Mouse (Mus musculus) embryonic facial prominence, embryonic 14.5 days (tissue): Measurements from ENCODE around the gene Dhrs1. TPM values are rescaled to one million over a fixed set of nuclear protein-coding genes. Genes with fewer than 3 reads are reported as not detected.
A peak's percentile ranks its signal among the peaks of the same experiment; 100 is the strongest.

Experiments
- ATAC-seq: fragments of 200-750 bp; cut with Nextera tagmentation; 2 replicates; pipeline ENCODE4 v1.8.0; 2017; ENCODE audit warnings: low read depth, moderate number of reproducible peaks, moderate TSS enrichment
- DNase-seq: peaks from one replicate; pipeline ENCODE4 v3.0.0-alpha.2; 2015; ENCODE audit warnings: low spot score
- H3K27ac ChIP-seq: fragments of 300-500 bp; sonication (generic); replicated peaks from 2 replicates; pipeline ENCODE4 v1.5.1; 2014; ENCODE audit warnings: low read depth, mild to moderate bottlenecking, low read length, moderate library complexity
- H3K27me3 ChIP-seq: fragments of 300-500 bp; sonication (generic); replicated peaks from 2 replicates; pipeline ENCODE4 v1.6.1; 2014; ENCODE audit warnings: low read length; ENCODE audit not compliant: control insufficient read depth, insufficient read depth
- H3K36me3 ChIP-seq: fragments of 300-500 bp; sonication (generic); 2 replicates; pipeline ENCODE4 v1.6.1; 2014; ENCODE audit warnings: low read length, mixed read lengths; ENCODE audit not compliant: control insufficient read depth, insufficient read depth
- H3K4me1 ChIP-seq: fragments of 300-500 bp; sonication (generic); 2 replicates; pipeline ENCODE4 v1.6.1; 2014; ENCODE audit warnings: antibody characterized with exemption, low read length; ENCODE audit not compliant: control insufficient read depth, insufficient read depth
- H3K4me2 ChIP-seq: fragments of 300-500 bp; sonication (generic); 2 replicates; pipeline ENCODE4 v1.6.1; 2014; ENCODE audit warnings: low read depth, mild to moderate bottlenecking, low read length, moderate library complexity, mixed read lengths
- H3K4me3 ChIP-seq: fragments of 300-500 bp; sonication (generic); 2 replicates; pipeline ENCODE4 v1.5.1; 2014; ENCODE audit warnings: low read depth, mild to moderate bottlenecking, low read length
- H3K9ac ChIP-seq: fragments of 300-500 bp; sonication (generic); 2 replicates; pipeline ENCODE4 v1.6.1; 2014; ENCODE audit warnings: low read depth, mild to moderate bottlenecking, low read length, moderate library complexity, mixed read lengths
- H3K9me3 ChIP-seq: fragments of 300-500 bp; sonication (generic); 2 replicates; pipeline ENCODE4 v1.6.1; 2016; ENCODE audit warnings: low read length; ENCODE audit not compliant: control insufficient read depth
- WGBS: fragments of 180-500 bp; shearing (Covaris S2); extraction: QIAGEN DNeasy Blood & Tissue Kit; methylation state at CpG from one replicate; pipeline ENCODE4 v1.1.7; 2014; 5-methylcytosine and 5-hydroxymethylcytosine counted together
- polyA plus RNA-seq: library from polyadenylated mRNA; unstranded; fragments of >200 nt; fragmentation: Nextera tagmentation; extraction: Ambion mirVana; gene quantifications from 2 replicates; pipeline ENCODE4 v1.2.1, GENCODE M21; 2014

Dhrs1 gene
- polyA plus RNA-seq, 1 experiment from 2014 or later, result 76.5 TPM

DNA sequence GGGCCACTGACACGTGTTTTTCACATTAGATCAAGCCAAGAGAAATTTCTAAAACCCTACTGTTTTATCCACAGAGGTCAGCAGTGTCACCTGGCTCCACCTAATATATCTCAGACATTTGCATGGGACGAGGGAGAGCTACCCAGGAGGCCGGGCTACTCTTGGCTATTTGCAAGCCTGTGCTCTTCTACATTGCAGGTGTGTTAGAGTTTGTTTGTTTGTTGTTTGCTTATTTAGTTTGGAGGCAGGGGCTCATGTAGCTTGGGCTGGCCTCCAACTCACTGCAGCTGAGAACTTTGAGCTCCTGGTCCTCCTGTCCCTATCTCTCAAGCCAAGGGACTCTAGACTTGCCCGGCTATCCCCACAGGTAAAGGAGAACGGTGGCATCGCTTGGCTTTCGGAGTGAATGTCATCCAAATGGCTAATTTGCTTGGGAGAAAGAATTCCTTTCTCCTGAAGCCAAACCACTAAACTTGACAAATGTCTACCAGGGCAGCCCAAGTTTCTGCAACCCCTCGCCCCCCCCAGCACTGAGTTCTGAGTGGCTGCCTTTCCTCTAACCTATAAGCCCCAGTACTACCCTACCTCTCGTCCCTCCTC is 37.0 kb upstream of the Dhrs1 start:
- ATAC-seq, result no peak
- H3K27ac ChIP-seq, result peak overlapping the region; percentile 76

GRCm38 (mm10) chr14:55781310-55781709 is 35.8 kb upstream of the Dhrs1 start:
- no peak overlapping the region for H3K9ac ChIP-seq
- 16% methylated on average over 14 of the region's 14 CpGs for WGBS
- H3K9me3 ChIP-seq, result no peaks in the 10 kb centered on the region

More for the DNA sequence above, 37.0 kb upstream of the Dhrs1 start:
- DNase-seq, result no peak
- no peaks in the 10 kb centered on the region for H3K9me3 ChIP-seq
- H3K9ac ChIP-seq, result peak overlapping the region; percentile 51; the same call in 1 of the 2 replicates
- peak overlapping the region; percentile 60 for H3K4me2 ChIP-seq
- 31% methylated on average over 9 of the region's 9 CpGs for WGBS
- peaks cover 9% of the 10 kb centered on the region; the same call in 1 of the 2 replicates for H3K27me3 ChIP-seq
- peaks cover 15% of the 10 kb centered on the region for H3K4me1 ChIP-seq
- peak overlapping the region; percentile 44 for H3K4me3 ChIP-seq
- 0 out of 2 replicates have a peak, but pooled peaks cover 9% of the 10 kb centered on the region for H3K36me3 ChIP-seq

GRCm38 (mm10) chr14:55780736-55781135 is 35.2 kb upstream of the Dhrs1 start:
- WGBS, result 81% methylated on average over 11 of the region's 11 CpGs
- ATAC-seq (no peak), DNase-seq (no peak)
- Histone ChIP-seq H3K36me3 (0 out of 2 replicates have a peak, but pooled peaks cover 9% of the 10 kb centered on the region), H3K4me2 (no peak overlapping the region), H3K4me3 (no peak overlapping the region), H3K27me3 (peaks cover 5% of the 10 kb centered on the region; the same call in 1 of the 2 replicates), H3K4me1 (peaks cover 15% of the 10 kb centered on the region), H3K9me3 (no peaks in the 10 kb centered on the region), H3K9ac (no peak overlapping the region), H3K27ac (no peak overlapping the region)

More at GRCm38 (mm10) chr14:55781310-55781709, 35.8 kb upstream of the Dhrs1 start:
- Histone ChIP-seq H3K4me1 (peaks cover 15% of the 10 kb centered on the region), H3K27me3 (peaks cover 9% of the 10 kb centered on the region; the same call in 1 of the 2 replicates), H3K4me3 (peak overlapping the region; percentile 28), H3K27ac (no peak overlapping the region), H3K36me3 (0 out of 2 replicates have a peak, but pooled peaks cover 9% of the 10 kb centered on the region), H3K4me2 (peak overlapping the region; percentile 60)
- DNase-seq, result peak; percentile 93
- ATAC-seq, result peak; percentile 79

GRCm38 (mm10) chr14:55779656-55780055 is 34.2 kb upstream of the Dhrs1 start:
- Histone ChIP-seq H3K36me3 (peaks cover 14% of the 10 kb centered on the region; the same call in 1 of the 2 replicates), H3K9ac (no peak overlapping the region), H3K27ac (no peak overlapping the region), H3K4me3 (no peak overlapping the region), H3K27me3 (peaks cover 5% of the 10 kb centered on the region; the same call in 1 of the 2 replicates), H3K9me3 (no peaks in the 10 kb centered on the region), H3K4me2 (no peak overlapping the region), H3K4me1 (peaks cover 15% of the 10 kb centered on the region)
- ATAC-seq (no peak), DNase-seq (no peak)
- 53% methylated on average over 16 of the region's 16 CpGs for WGBS

DNA sequence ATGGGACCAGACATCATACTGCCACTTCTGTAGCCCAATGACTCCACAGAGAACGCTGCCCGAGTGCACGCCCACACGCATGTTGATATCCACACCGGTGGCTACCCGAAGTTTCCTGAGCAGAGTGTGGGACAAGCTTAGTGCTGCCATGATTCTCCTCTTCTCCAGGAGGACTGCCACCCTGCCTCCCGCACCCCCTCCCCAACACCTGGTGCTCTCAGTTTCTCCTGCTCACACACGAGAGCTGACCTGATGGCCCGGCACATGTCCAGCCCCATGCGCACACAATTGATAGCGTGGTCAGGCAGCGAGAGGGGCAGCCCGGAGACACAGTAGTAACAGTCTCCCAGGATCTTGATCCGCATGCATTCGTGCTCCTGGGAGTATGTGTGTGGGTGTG is 33.2 kb upstream of the Dhrs1 start:
- 88% methylated on average over 15 of the region's 15 CpGs for WGBS

DNA sequence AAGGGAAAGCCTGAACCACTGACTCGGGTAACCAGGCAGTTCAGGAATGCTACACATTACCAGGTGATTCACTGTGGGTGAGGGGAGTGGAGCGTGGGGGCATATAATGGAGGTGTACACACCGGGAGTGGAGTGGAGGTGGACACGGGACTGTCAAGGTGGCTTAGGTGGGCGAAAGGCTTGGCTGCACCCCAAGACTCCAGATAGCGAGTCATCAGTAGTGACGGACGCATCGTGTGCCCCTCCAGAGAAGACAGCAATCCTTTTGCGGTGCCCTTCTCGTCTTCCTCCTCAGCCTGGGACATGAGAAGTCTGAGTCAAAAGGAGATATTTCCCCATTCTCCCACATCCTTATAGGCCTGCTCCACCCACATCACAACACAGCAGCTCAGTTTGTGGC is 32.3 kb upstream of the Dhrs1 start:
- no peak overlapping the region for H3K4me3 ChIP-seq

More for the DNA sequence above, 33.2 kb upstream of the Dhrs1 start:
- Histone ChIP-seq H3K27me3 (peaks cover 5% of the 10 kb centered on the region; the same call in 1 of the 2 replicates), H3K9me3 (no peaks in the 10 kb centered on the region), H3K36me3 (peaks cover 16% of the 10 kb centered on the region; the same call in 1 of the 2 replicates), H3K27ac (no peak overlapping the region), H3K9ac (no peak overlapping the region), H3K4me1 (peaks cover 15% of the 10 kb centered on the region), H3K4me2 (no peak overlapping the region), H3K4me3 (no peak overlapping the region)
- no peak for ATAC-seq
- DNase-seq, result no peak

GRCm38 (mm10) chr14:55777176-55777575 is 31.7 kb upstream of the Dhrs1 start:
- no peak overlapping the region for H3K9ac ChIP-seq
- no peaks in the 10 kb centered on the region for H3K9me3 ChIP-seq
- H3K27me3 ChIP-seq, result peaks cover 5% of the 10 kb centered on the region; the same call in 1 of the 2 replicates
- WGBS, result 37% methylated on average over 3 of the region's 3 CpGs
- DNase-seq (no peak), ATAC-seq (no peak)
- peaks cover 8% of the 10 kb centered on the region for H3K4me1 ChIP-seq
- no peak overlapping the region for H3K4me2 ChIP-seq
- peaks cover 16% of the 10 kb centered on the region; the same call in 1 of the 2 replicates for H3K36me3 ChIP-seq
- H3K4me3 ChIP-seq, result no peak overlapping the region
- no peak overlapping the region for H3K27ac ChIP-seq

More for the DNA sequence above, 32.3 kb upstream of the Dhrs1 start:
- peaks cover 5% of the 10 kb centered on the region; the same call in 1 of the 2 replicates for H3K27me3 ChIP-seq
- H3K9me3 ChIP-seq, result no peaks in the 10 kb centered on the region
- DNase-seq (no peak), ATAC-seq (no peak)
- WGBS, result 87% methylated on average over 11 of the region's 11 CpGs
- no peak overlapping the region for H3K27ac ChIP-seq
- H3K36me3 ChIP-seq, result peaks cover 16% of the 10 kb centered on the region; the same call in 1 of the 2 replicates
- H3K4me1 ChIP-seq, result peaks cover 14% of the 10 kb centered on the region
- H3K9ac ChIP-seq, result no peak overlapping the region
- H3K4me2 ChIP-seq, result no peak overlapping the region

GRCm38 (mm10) chr14:55776711-55777110 is 31.2 kb upstream of the Dhrs1 start:
- H3K9me3 ChIP-seq, result no peaks in the 10 kb centered on the region
- no peak overlapping the region for H3K4me3 ChIP-seq
- peaks cover 4% of the 10 kb centered on the region for H3K4me1 ChIP-seq
- 58% methylated on average over 7 of the region's 7 CpGs for WGBS
- H3K36me3 ChIP-seq, result peaks cover 16% of the 10 kb centered on the region; the same call in 1 of the 2 replicates
- DNase-seq, result no peak
- H3K9ac ChIP-seq, result no peak overlapping the region
- H3K4me2 ChIP-seq, result no peak overlapping the region
- peaks cover 3% of the 10 kb centered on the region; the same call in 1 of the 2 replicates for H3K27me3 ChIP-seq
- H3K27ac ChIP-seq, result no peak overlapping the region
- no peak for ATAC-seq
